Mouse (Mus musculus): Measurements from ENCODE around the gene Rnasel. TPM values are rescaled to one million over a fixed set of nuclear protein-coding genes. Genes with fewer than 3 reads are reported as not detected.

Gene Rnasel
- total and polyA plus RNA-seq, 3 experiments, result 8.4 to 18.8 (median 9.2) TPM

DNA sequence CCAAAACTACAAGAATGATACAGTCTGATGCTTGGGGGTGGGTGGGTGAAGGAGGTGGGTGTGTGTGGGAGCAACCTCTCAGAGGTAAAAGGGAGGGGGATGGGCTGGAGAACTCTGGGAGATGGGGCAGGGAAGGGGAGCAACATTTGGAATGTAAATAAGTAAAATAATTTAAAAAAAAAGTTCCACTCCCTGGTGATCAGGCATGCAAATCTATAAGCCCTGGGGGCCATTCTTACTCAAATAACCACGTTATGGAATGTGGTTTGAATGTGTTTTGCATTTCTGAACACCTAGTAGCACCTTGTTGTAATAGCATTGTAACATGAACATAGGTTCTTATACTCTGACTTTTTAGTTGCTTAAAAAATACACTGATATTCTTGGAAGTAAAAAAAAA lies 34.1 kb downstream of the Rnasel start:
- H3K4me3 ChIP-seq (replicated peaks in 1 of 3; ENCODE audit: low read depth in 2 of 3, low read length in 2 of 3, poor library complexity in 1 of 3), result no peak overlapping the region
- no peaks in the 10 kb centered on the region for H3K79me2 ChIP-seq (replicated peaks; ENCODE audit: control insufficient read depth, extremely low read depth, insufficient read depth, poor library complexity, severe bottlenecking)
- no peak for TF ChIP-seq RCOR1 (conservative IDR thresholded peaks at IDR 0.05; ENCODE audit: low read depth, low read length)
- peak; percentile 39; the same call in 1 of the 2 replicates for TF ChIP-seq EP300 (IDR thresholded peaks at IDR 0.05; ENCODE audit: low read length)
- peak; percentile 82 for TF ChIP-seq ZNF384 (IDR thresholded peaks at IDR 0.05; ENCODE audit: low read depth, low read length)
- TF ChIP-seq BHLHE40 (IDR thresholded peaks at IDR 0.05; ENCODE audit: low read depth, low read length), result peak; percentile 21; the same call in 1 of the 2 replicates
- TF ChIP-seq IRF4 (IDR thresholded peaks at IDR 0.05; ENCODE audit: low read depth, low read length), result peak; percentile 62; the same call in 1 of the 2 replicates
- no peaks in the 10 kb centered on the region for H3K9me3 ChIP-seq (replicated peaks; ENCODE audit: low read length)
- DNase-seq (ENCODE audit: extremely low read depth), result peak; percentile 42
- peaks cover 2 to 13% of the 10 kb centered on the region in 2 experiments; a peak in 3 of 4 replicates for H3K4me1 ChIP-seq (ENCODE audit: control insufficient read depth in 1 of 2, insufficient read depth in 2 of 2)
- no peak overlapping the region for H3K27ac ChIP-seq (ENCODE audit: insufficient read depth, low read depth)
- no peaks in the 10 kb centered on the region for H3K36me3 ChIP-seq (replicated peaks in 1 of 2; ENCODE audit: control insufficient read depth in 1 of 2, insufficient read depth in 1 of 2, low read length in 1 of 2)
- no peak overlapping the region for H3K9ac ChIP-seq (ENCODE audit: insufficient read depth, low read depth)
- dilution Hi-C loops (cut with MboI; ENCODE audit: extremely low pct_ligation_motif_present, extremely low pct_unique_long_range_greater_than_20kb, low sequenced_read_pairs) (no loop called here), in situ Hi-C loops (cut with MboI; ENCODE audit: low pct_ligation_motif_present, low pct_unique_long_range_greater_than_20kb, low sequenced_read_pairs) (no loop called here)
- H3K4me2 ChIP-seq (ENCODE audit: insufficient read depth, low read depth, poor library complexity, severe bottlenecking), result no peak overlapping the region
- peaks cover 3% of the 10 kb centered on the region for H3K27me3 ChIP-seq (replicated peaks)

DNA sequence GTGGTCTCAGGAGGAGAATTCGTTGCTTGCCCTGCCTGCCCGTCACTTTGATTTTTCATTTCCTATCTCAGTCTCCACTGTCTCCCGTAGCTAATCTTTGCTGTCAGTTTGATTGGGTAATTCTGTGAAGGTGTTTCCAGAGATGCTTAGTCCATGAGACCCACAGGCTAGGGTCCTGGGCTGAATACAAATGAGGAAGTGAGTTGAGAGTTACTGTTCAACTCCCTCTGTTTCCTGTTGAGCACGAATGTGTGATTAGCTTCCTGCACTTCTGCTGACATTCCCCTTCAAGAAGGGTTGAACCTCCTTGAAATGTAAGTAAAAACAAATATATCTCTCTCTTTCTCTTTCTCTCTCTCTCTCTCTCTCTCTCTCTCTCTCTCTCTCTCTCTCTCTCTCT lies 36.4 kb downstream of the Rnasel start:
- no peak overlapping the region for H3K4me3 ChIP-seq (replicated peaks in 1 of 3; ENCODE audit: low read depth in 2 of 3, low read length in 2 of 3, poor library complexity in 1 of 3)
- H3K79me2 ChIP-seq (replicated peaks; ENCODE audit: control insufficient read depth, extremely low read depth, insufficient read depth, poor library complexity, severe bottlenecking), result no peaks in the 10 kb centered on the region
- in situ Hi-C loops (cut with MboI; ENCODE audit: low pct_ligation_motif_present, low pct_unique_long_range_greater_than_20kb, low sequenced_read_pairs), result no loop called here
- no peaks in the 10 kb centered on the region for H3K36me3 ChIP-seq (replicated peaks in 1 of 2; ENCODE audit: control insufficient read depth in 1 of 2, insufficient read depth in 1 of 2, low read length in 1 of 2)
- peaks cover 3% of the 10 kb centered on the region for H3K27me3 ChIP-seq (replicated peaks)
- no peaks in the 10 kb centered on the region for H3K9me3 ChIP-seq (replicated peaks; ENCODE audit: low read length)
- dilution Hi-C loops (cut with MboI; ENCODE audit: extremely low pct_ligation_motif_present, extremely low pct_unique_long_range_greater_than_20kb, low sequenced_read_pairs), result no loop called here
- peaks cover 2 to 13% of the 10 kb centered on the region in 2 experiments; a peak in 3 of 4 replicates for H3K4me1 ChIP-seq (ENCODE audit: control insufficient read depth in 1 of 2, insufficient read depth in 2 of 2)
- no peak for TF ChIP-seq E2F4 (IDR thresholded peaks at IDR 0.05; ENCODE audit: insufficient replicate concordance, low read depth, low read length)
- TF ChIP-seq IRF4 (IDR thresholded peaks at IDR 0.05; ENCODE audit: low read depth, low read length), result no peak
- TF ChIP-seq ZC3H11A (IDR thresholded peaks at IDR 0.05; ENCODE audit: low read depth, low read length), result no peak
- TF ChIP-seq JUND (conservative IDR thresholded peaks at IDR 0.05; ENCODE audit: low read depth, low read length), result no peak
- TF ChIP-seq BHLHE40 (IDR thresholded peaks at IDR 0.05; ENCODE audit: low read depth, low read length), result no peak
- no peak for TF ChIP-seq RCOR1 (conservative IDR thresholded peaks at IDR 0.05; ENCODE audit: low read depth, low read length)
- no peak for TF ChIP-seq POLR2AphosphoS2 (IDR thresholded peaks at IDR 0.05; ENCODE audit: low read depth, low read length)
- no peak for TF ChIP-seq TBP (conservative IDR thresholded peaks at IDR 0.05; ENCODE audit: low read depth, low read length)
- no peak for TF ChIP-seq JUN (IDR thresholded peaks at IDR 0.05; ENCODE audit: insufficient read depth, low read depth, low read length)
- no peak for TF ChIP-seq ETS1 (conservative IDR thresholded peaks at IDR 0.05; ENCODE audit: low read depth, low read length)
- TF ChIP-seq CTCF (conservative IDR thresholded peaks at IDR 0.05 in 1 of 2, IDR thresholded peaks at IDR 0.05 in 1 of 2; ENCODE audit: low read depth in 2 of 2, low read length in 2 of 2), result no peak
- TF ChIP-seq CHD1 (IDR thresholded peaks at IDR 0.05; ENCODE audit: low read depth, low read length), result no peak
- no peak for TF ChIP-seq ELF1 (IDR thresholded peaks at IDR 0.05; ENCODE audit: low read depth, low read length)
- H3K27ac ChIP-seq (ENCODE audit: insufficient read depth, low read depth), result no peak overlapping the region
- no peak overlapping the region for H3K9ac ChIP-seq (ENCODE audit: insufficient read depth, low read depth)
- no peak for DNase-seq (ENCODE audit: extremely low read depth)
- H3K4me2 ChIP-seq (ENCODE audit: insufficient read depth, low read depth, poor library complexity, severe bottlenecking), result 0 out of 2 replicates have a peak overlapping the region, but pooled peaks have one; percentile 18

All from CH12.LX (cell line).